Mouse (Mus musculus): ENCODE measurements around the gene Gm20388. TPM values are rescaled to one million over a fixed set of nuclear protein-coding genes. Genes with fewer than 3 reads are reported as not detected.

Gene Gm20388
- polyA plus RNA-seq, 1 experiment = 10.6 TPM

GRCm38 (mm10) chr8:122283356-122284202 lies 2372.9 kb downstream of the Gm20388 start:
- Histone ChIP-seq H3K27ac (ENCODE audit: control insufficient read depth, insufficient read depth, low read depth, low read length, poor library complexity) (peak overlapping the region; percentile 94), H3K4me1 (ENCODE audit: control insufficient read depth, insufficient read depth, low read length) (peaks cover 5% of the 10 kb centered on the region; the same call in 1 of the 2 replicates), H3K4me3 (replicated peaks; ENCODE audit: control insufficient read depth, low read depth, low read length) (peak overlapping the region; percentile 87)
- peak; percentile 56; the same call in 1 of the 2 replicates for TF ChIP-seq POLR2A (IDR thresholded peaks at IDR 0.05; ENCODE audit: borderline replicate concordance, control insufficient read depth, low read depth, low read length)
- TF ChIP-seq CTCF (IDR thresholded peaks at IDR 0.05; ENCODE audit: control insufficient read depth, insufficient read depth, low read length) = no peak
- WGBS = under 1% methylated on average over 37 of the region's 37 CpGs

DNA sequence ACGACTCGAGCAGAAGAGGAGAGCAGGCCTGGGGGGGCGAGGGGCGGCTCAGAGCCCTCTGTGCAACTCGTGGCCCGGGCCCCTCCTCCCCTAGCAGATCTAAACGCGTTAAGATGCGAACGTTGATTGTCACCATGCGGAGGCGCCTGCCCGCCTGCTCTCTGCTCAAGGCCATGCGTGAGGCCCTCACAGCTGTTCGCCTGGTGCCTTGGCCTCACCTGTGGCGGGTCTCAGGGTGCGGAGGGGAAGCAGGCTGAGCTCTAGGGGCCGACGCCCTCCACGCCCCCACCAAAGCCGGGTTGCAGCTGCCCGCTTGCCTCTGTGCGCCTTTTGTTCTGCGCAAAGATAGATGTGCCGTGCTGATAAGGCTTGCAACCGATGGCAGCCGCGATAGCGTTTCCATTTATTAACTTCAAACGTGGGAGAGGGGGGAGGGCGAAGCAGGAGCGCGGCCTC lies 2373.6 kb downstream of the Gm20388 start:
- WGBS = 1% methylated on average over 33 of the region's 33 CpGs
- Histone ChIP-seq H3K4me1 (ENCODE audit: control insufficient read depth, insufficient read depth, low read length) (peaks cover 5% of the 10 kb centered on the region; the same call in 1 of the 2 replicates), H3K27ac (ENCODE audit: control insufficient read depth, insufficient read depth, low read depth, low read length, poor library complexity) (peak overlapping the region; percentile 94), H3K4me3 (replicated peaks; ENCODE audit: control insufficient read depth, low read depth, low read length) (peak overlapping the region; percentile 87)
- peak; percentile 35; the same call in 1 of the 2 replicates for TF ChIP-seq POLR2A (IDR thresholded peaks at IDR 0.05; ENCODE audit: borderline replicate concordance, control insufficient read depth, low read depth, low read length)
- TF ChIP-seq CTCF (IDR thresholded peaks at IDR 0.05; ENCODE audit: control insufficient read depth, insufficient read depth, low read length) = peak; percentile 28; the same call in 1 of the 2 replicates

- TF ChIP-seq POLR2A (IDR thresholded peaks at IDR 0.05; ENCODE audit: borderline replicate concordance, control insufficient read depth, low read depth, low read length) (0 out of 2 replicates have a peak, but pooled peaks have one; percentile 34), CTCF (IDR thresholded peaks at IDR 0.05; ENCODE audit: control insufficient read depth, insufficient read depth, low read length) (no peak)
- peak overlapping the region; percentile 94 for H3K27ac ChIP-seq (ENCODE audit: control insufficient read depth, insufficient read depth, low read depth, low read length, poor library complexity)
- peak overlapping the region; percentile 87 for H3K4me3 ChIP-seq (replicated peaks; ENCODE audit: control insufficient read depth, low read depth, low read length)
- H3K4me1 ChIP-seq (ENCODE audit: control insufficient read depth, insufficient read depth, low read length) = peaks cover 7% of the 10 kb centered on the region; the same call in 1 of the 2 replicates
- 3% methylated on average over 21 of the region's 21 CpGs for WGBS
These were observed 2374.1 kb downstream of the Gm20388 start for GRCm38 (mm10) chr8:122284659-122285261.

DNA sequence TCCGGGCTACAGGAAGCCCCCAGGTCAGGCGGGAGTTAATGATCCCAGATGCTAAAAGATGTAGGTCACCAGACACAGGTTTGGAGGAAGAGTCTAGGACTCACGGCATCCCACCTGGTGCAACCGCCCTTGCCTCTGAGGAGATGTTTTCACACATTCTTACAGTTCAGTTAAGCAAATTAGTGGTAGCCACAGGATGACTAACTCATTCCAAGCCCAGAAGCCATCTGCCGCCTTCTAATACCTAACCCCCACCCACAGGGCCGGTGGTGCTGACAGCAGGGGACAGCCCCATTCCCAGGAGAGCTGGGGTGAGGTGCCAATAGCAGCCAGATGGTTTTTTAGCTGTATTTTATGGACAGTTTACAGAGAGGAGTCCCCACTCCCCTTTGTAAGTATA lies 2375.1 kb downstream of the Gm20388 start:
- Histone ChIP-seq H3K4me3 (replicated peaks; ENCODE audit: control insufficient read depth, low read depth, low read length) (peak overlapping the region; percentile 87), H3K4me1 (ENCODE audit: control insufficient read depth, insufficient read depth, low read length) (peaks cover 3% of the 10 kb centered on the region; the same call in 1 of the 2 replicates), H3K27ac (ENCODE audit: control insufficient read depth, insufficient read depth, low read depth, low read length, poor library complexity) (peak overlapping the region; percentile 94)
- 32% methylated on average over 6 of the region's 6 CpGs for WGBS
- TF ChIP-seq POLR2A (IDR thresholded peaks at IDR 0.05; ENCODE audit: borderline replicate concordance, control insufficient read depth, low read depth, low read length) (no peak), CTCF (IDR thresholded peaks at IDR 0.05; ENCODE audit: control insufficient read depth, insufficient read depth, low read length) (no peak)

- no peak for TF ChIP-seq CTCF (IDR thresholded peaks at IDR 0.05; ENCODE audit: control insufficient read depth, insufficient read depth, low read length)
- TF ChIP-seq POLR2A (IDR thresholded peaks at IDR 0.05; ENCODE audit: borderline replicate concordance, control insufficient read depth, low read depth, low read length) = 0 out of 2 replicates have a peak, but pooled peaks have one; percentile 6
- peaks cover 3% of the 10 kb centered on the region; the same call in 1 of the 2 replicates for H3K4me1 ChIP-seq (ENCODE audit: control insufficient read depth, insufficient read depth, low read length)
- H3K27ac ChIP-seq (ENCODE audit: control insufficient read depth, insufficient read depth, low read depth, low read length, poor library complexity) = peak overlapping the region; percentile 94
- WGBS = 69% methylated on average over 10 of the region's 10 CpGs
- no peak overlapping the region for H3K4me3 ChIP-seq (replicated peaks; ENCODE audit: control insufficient read depth, low read depth, low read length)
These were observed 2376.3 kb downstream of the Gm20388 start for GRCm38 (mm10) chr8:122286899-122287298.

GRCm38 (mm10) chr8:122287742-122288141 lies 2377.1 kb downstream of the Gm20388 start:
- no peak overlapping the region for H3K4me3 ChIP-seq (replicated peaks; ENCODE audit: control insufficient read depth, low read depth, low read length)
- no peak for TF ChIP-seq CTCF (IDR thresholded peaks at IDR 0.05; ENCODE audit: control insufficient read depth, insufficient read depth, low read length)
- no peak for TF ChIP-seq POLR2A (IDR thresholded peaks at IDR 0.05; ENCODE audit: borderline replicate concordance, control insufficient read depth, low read depth, low read length)
- WGBS = 63% methylated on average over 8 of the region's 8 CpGs
- H3K4me1 ChIP-seq (ENCODE audit: control insufficient read depth, insufficient read depth, low read length) = peaks cover 3% of the 10 kb centered on the region; the same call in 1 of the 2 replicates
- peak overlapping the region; percentile 47 for H3K27ac ChIP-seq (ENCODE audit: control insufficient read depth, insufficient read depth, low read depth, low read length, poor library complexity)

- 51% methylated on average over 3 of the region's 3 CpGs for WGBS
- Histone ChIP-seq H3K4me3 (replicated peaks; ENCODE audit: control insufficient read depth, low read depth, low read length) (no peak overlapping the region), H3K4me1 (ENCODE audit: control insufficient read depth, insufficient read depth, low read length) (peaks cover 3% of the 10 kb centered on the region; the same call in 1 of the 2 replicates), H3K27ac (ENCODE audit: control insufficient read depth, insufficient read depth, low read depth, low read length, poor library complexity) (peak overlapping the region; percentile 47)
- TF ChIP-seq POLR2A (IDR thresholded peaks at IDR 0.05; ENCODE audit: borderline replicate concordance, control insufficient read depth, low read depth, low read length) (no peak), CTCF (IDR thresholded peaks at IDR 0.05; ENCODE audit: control insufficient read depth, insufficient read depth, low read length) (no peak)
These were observed 2377.7 kb downstream of the Gm20388 start for GRCm38 (mm10) chr8:122288344-122288743.

DNA sequence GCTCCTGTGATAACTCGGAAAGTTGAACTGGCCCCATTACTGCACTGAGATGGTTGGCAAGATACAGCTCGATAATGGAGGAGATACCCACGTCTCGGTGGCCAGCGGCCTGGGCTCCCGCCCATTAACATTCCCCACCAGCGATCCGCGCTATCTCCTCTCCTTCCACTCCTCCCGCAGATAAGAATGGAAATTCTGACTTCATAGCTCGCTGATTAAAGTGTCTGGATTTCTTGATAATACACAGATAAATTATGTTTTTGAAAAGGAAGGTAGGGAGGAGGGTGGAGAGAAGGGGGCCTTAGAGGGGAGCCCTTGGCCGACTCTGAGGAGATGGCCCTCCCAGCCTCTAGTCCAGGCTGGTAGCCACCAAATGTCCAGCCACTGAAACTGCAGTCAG lies 2380.4 kb downstream of the Gm20388 start:
- 49% methylated on average over 12 of the region's 12 CpGs for WGBS
- Histone ChIP-seq H3K4me1 (ENCODE audit: control insufficient read depth, insufficient read depth, low read length) (peaks cover 4% of the 10 kb centered on the region; the same call in 1 of the 2 replicates), H3K4me3 (replicated peaks; ENCODE audit: control insufficient read depth, low read depth, low read length) (no peak overlapping the region), H3K27ac (ENCODE audit: control insufficient read depth, insufficient read depth, low read depth, low read length, poor library complexity) (peak overlapping the region; percentile 10; the same call in 1 of the 2 replicates)
- TF ChIP-seq POLR2A (IDR thresholded peaks at IDR 0.05; ENCODE audit: borderline replicate concordance, control insufficient read depth, low read depth, low read length) = no peak

Measured in bone marrow, adult 2 months (tissue).